Mouse (Mus musculus) forebrain, embryonic 16.5 days (tissue): ENCODE results near the gene Bpifb1. TPM values are rescaled to one million over a fixed set of nuclear protein-coding genes. Genes with fewer than 3 reads are reported as not detected.
"Not testable (repeated sequence)": the region's sequence is repeated elsewhere in the genome, so short reads cannot be mapped to it uniquely, and the experiment has no call there.

Source experiments
- ATAC-seq: fragments of 200-750 bp; cut with Nextera tagmentation; 2 replicates; pipeline ENCODE4 v1.8.0; 2017; ENCODE audit warnings: mild to moderate bottlenecking, moderate library complexity
- H3K27ac ChIP-seq: fragments of 300-500 bp; sonication (generic); 2 replicates; pipeline ENCODE4 v1.5.1; 2014; ENCODE audit warnings: low read length, control low read depth
- H3K27me3 ChIP-seq: fragments of 300-500 bp; sonication (generic); replicated peaks from 2 replicates; pipeline ENCODE4 v1.6.1; 2014; ENCODE audit warnings: low read length; ENCODE audit not compliant: control insufficient read depth, insufficient read depth
- H3K36me3 ChIP-seq: fragments of 300-500 bp; sonication (generic); 2 replicates; pipeline ENCODE4 v1.6.1; 2014; ENCODE audit not compliant: control insufficient read depth, insufficient read depth
- H3K4me1 ChIP-seq: fragments of 300-500 bp; sonication (generic); replicated peaks from 2 replicates; pipeline ENCODE4 v1.6.1; 2014; ENCODE audit warnings: low read length; ENCODE audit not compliant: control insufficient read depth, insufficient read depth
- H3K4me2 ChIP-seq: fragments of 300-500 bp; sonication (generic); 2 replicates; pipeline ENCODE4 v1.6.1; 2014; ENCODE audit warnings: mild to moderate bottlenecking, low read length, control low read depth
- H3K4me3 ChIP-seq: fragments of 300-500 bp; sonication (generic); replicated peaks from 2 replicates; pipeline ENCODE4 v1.5.1; 2014; ENCODE audit warnings: mild to moderate bottlenecking, low read length, control low read depth
- H3K9ac ChIP-seq: fragments of 300-500 bp; sonication (generic); replicated peaks from 2 replicates; pipeline ENCODE4 v1.6.1; 2014; ENCODE audit warnings: low read depth, low read length, control low read depth
- H3K9me3 ChIP-seq: fragments of 300-500 bp; sonication (generic); 2 replicates; pipeline ENCODE4 v1.6.1; 2016; ENCODE audit warnings: low read length; ENCODE audit not compliant: control insufficient read depth
- WGBS: fragments of 180-500 bp; shearing (Covaris S2); extraction: QIAGEN DNeasy Blood & Tissue Kit; methylation state at CpG from one replicate; pipeline ENCODE4 v1.1.7; 2014; 5-methylcytosine and 5-hydroxymethylcytosine counted together
- polyA plus RNA-seq: library from polyadenylated mRNA; unstranded; fragments of >200 nt; fragmentation: Nextera tagmentation; extraction: Ambion mirVana; gene quantifications from 2 replicates; pipeline ENCODE4 v1.2.1, GENCODE M21; 2015

Gene Bpifb1
- polyA plus RNA-seq, 1 experiment from 2014 or later: 0.34 TPM

DNA sequence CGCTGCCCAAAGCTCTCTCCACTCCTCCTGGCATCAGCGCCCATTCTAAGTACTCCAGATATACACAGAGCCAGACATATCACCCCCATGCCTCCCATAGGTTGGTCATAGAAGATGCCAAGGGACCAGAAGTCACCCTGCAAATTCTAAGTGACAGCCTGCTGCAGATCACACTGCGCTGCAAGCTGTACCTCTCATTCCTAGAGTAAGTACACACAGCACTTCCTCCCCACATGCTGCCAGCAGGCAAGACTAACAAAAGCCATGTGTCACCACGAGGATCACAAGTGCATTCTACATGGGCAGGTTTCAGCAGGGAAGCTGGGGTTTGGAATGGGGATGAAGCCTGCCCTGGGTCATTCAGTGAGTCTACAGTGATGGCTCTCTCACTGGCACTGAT is 36.4 kb downstream of the Bpifb1 start:
- H3K27me3 ChIP-seq: 0 out of 2 replicates have a peak, but pooled peaks cover 2% of the 10 kb centered on the region
- no peaks in the 10 kb centered on the region for H3K36me3 ChIP-seq
- H3K9ac ChIP-seq: no peak overlapping the region
- no peak overlapping the region for H3K4me2 ChIP-seq
- 83% methylated on average over 4 of the region's 4 CpGs for whole genome bisulfite sequencing
- no peaks in the 10 kb centered on the region for H3K9me3 ChIP-seq
- H3K27ac ChIP-seq: no peak overlapping the region
- H3K4me1 ChIP-seq: peaks cover 14% of the 10 kb centered on the region
- ATAC-seq: no peak
- no peak overlapping the region for H3K4me3 ChIP-seq

- ATAC-seq: no peak
- Histone ChIP-seq H3K36me3 (no peaks in the 10 kb centered on the region), H3K9me3 (no peaks in the 10 kb centered on the region), H3K27ac (no peak overlapping the region), H3K9ac (no peak overlapping the region), H3K27me3 (0 out of 2 replicates have a peak, but pooled peaks cover 2% of the 10 kb centered on the region), H3K4me1 (peaks cover 11% of the 10 kb centered on the region), H3K4me3 (no peak overlapping the region), H3K4me2 (no peak overlapping the region)
- 87% methylated on average over 5 of the region's 5 CpGs for WGBS
These were observed 37.2 kb downstream of the Bpifb1 start for GRCm38 (mm10) chr2:154227830-154228229.

GRCm38 (mm10) chr2:154233426-154233825 is 42.8 kb downstream of the Bpifb1 start:
- no peak overlapping the region for H3K4me2 ChIP-seq
- no peak overlapping the region for H3K4me3 ChIP-seq
- no peaks in the 10 kb centered on the region for H3K36me3 ChIP-seq
- WGBS: 71% methylated on average over 6 of the region's 6 CpGs
- H3K27me3 ChIP-seq: no peaks in the 10 kb centered on the region
- peaks cover 6% of the 10 kb centered on the region for H3K4me1 ChIP-seq
- no peaks in the 10 kb centered on the region for H3K9me3 ChIP-seq
- no peak overlapping the region for H3K27ac ChIP-seq
- peak; percentile 72 for ATAC-seq
- H3K9ac ChIP-seq: no peak overlapping the region

GRCm38 (mm10) chr2:154240771-154241170 is 50.2 kb downstream of the Bpifb1 start:
- no peaks in the 10 kb centered on the region for H3K4me1 ChIP-seq
- no peaks in the 10 kb centered on the region for H3K9me3 ChIP-seq
- no peaks in the 10 kb centered on the region for H3K27me3 ChIP-seq
- WGBS: 89% methylated on average over 6 of the region's 6 CpGs
- no peaks in the 10 kb centered on the region for H3K36me3 ChIP-seq
- H3K4me3 ChIP-seq: no peak overlapping the region
- no peak overlapping the region for H3K4me2 ChIP-seq
- no peak overlapping the region for H3K27ac ChIP-seq
- ATAC-seq: no peak
- no peak overlapping the region for H3K9ac ChIP-seq

DNA sequence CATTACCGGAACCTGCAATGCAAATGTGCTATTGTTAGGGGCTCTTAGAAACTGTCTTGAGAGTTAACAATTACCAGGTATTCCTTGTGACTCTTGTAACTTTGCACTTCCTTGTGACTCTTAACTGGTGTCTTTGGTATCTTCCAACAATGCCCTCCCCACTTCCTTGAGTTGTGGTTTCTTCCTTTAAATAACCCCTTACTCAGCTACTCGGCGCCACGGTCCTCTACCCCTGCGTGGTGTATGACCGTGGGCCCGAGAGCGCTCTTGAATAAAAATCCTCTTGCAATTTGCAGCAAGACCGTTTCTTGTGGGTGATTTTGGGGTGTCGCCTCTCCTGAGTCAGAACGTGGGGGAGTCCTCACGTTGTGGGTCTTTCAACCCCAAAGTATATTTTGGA is 52.1 kb downstream of the Bpifb1 start:
- H3K9ac ChIP-seq, H3K36me3 ChIP-seq, ATAC-seq, H3K4me1 ChIP-seq, H3K27ac ChIP-seq, H3K4me2 ChIP-seq, H3K4me3 ChIP-seq, H3K9me3 ChIP-seq, H3K27me3 ChIP-seq: not testable (repeated sequence)
- 95% methylated on average over 11 of the region's 12 CpGs for WGBS

DNA sequence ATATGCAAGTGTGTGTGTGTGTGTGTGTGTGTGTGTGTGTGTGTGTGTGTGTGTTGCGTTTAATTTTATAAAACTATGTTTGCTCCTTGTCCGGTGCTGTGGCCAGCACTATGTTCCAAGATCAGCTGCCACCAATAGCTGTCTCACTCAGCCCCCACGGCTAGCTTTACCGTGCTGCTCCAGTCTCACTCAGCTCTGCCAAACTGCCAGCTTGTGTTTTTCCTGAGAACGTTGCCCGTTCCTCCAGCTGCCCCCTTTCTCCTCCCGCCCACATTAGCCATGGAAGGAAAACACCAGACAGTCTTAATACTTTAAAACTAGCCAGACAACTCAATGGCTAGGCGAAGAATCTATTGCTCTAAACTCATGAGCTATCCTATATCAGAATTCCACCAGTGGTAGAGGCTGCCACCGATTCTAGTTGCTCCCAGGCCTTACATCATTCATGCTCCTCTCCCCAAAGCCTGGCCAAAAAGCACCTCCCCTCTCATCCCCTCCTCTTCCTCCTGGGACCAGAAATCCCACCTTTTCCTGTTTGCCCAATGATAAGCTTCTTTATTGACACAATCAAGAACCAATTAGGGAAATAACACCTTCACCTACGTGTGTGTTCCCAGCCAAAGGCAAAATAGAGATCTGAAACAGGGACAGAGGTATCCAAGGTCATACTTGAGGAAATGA is 52.9 kb downstream of the Bpifb1 start:
- Histone ChIP-seq H3K36me3 (no peaks in the 10 kb centered on the region), H3K4me2 (no peak overlapping the region), H3K4me3 (no peak overlapping the region), H3K9ac (no peak overlapping the region), H3K27ac (no peak overlapping the region), H3K4me1 (no peaks in the 10 kb centered on the region), H3K27me3 (no peaks in the 10 kb centered on the region), H3K9me3 (no peaks in the 10 kb centered on the region)
- WGBS: 75% methylated on average over 10 of the region's 10 CpGs
- ATAC-seq: 0 out of 2 replicates have a peak, but pooled peaks have one; percentile 38

GRCm38 (mm10) chr2:154245322-154245721 is 54.7 kb downstream of the Bpifb1 start:
- no peak overlapping the region for H3K9ac ChIP-seq
- no peaks in the 10 kb centered on the region for H3K9me3 ChIP-seq
- no peak overlapping the region for H3K4me2 ChIP-seq
- WGBS: 90% methylated on average over 5 of the region's 5 CpGs
- no peaks in the 10 kb centered on the region for H3K4me1 ChIP-seq
- no peak for ATAC-seq
- no peak overlapping the region for H3K27ac ChIP-seq
- no peak overlapping the region for H3K4me3 ChIP-seq
- no peaks in the 10 kb centered on the region for H3K27me3 ChIP-seq
- H3K36me3 ChIP-seq: no peaks in the 10 kb centered on the region

GRCm38 (mm10) chr2:154255254-154255653 is 64.6 kb downstream of the Bpifb1 start:
- not testable (repeated sequence) for H3K4me2 ChIP-seq, H3K4me1 ChIP-seq, H3K4me3 ChIP-seq, H3K36me3 ChIP-seq, H3K9me3 ChIP-seq, ATAC-seq, H3K27me3 ChIP-seq, H3K9ac ChIP-seq, H3K27ac ChIP-seq
- 88% methylated on average over 2 of the region's 4 CpGs for WGBS

DNA sequence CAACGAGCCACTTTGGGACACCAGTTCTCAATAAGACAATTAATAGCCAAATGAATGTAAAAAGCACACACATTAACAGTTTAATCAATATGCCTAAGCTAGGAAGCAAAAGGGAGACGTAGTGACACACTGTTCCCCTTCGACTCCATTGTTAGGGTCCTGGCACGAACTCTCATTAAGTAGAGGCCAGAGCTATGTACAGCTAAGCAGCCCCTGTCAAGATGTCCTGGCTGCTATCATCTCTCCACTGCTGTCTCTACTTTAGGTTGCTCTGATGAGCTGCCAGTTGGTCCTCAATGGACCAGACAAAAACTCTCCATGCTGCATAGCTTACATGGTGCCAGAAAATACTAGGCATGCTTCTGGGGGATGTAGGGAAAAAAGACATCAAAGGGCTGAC is 65.2 kb downstream of the Bpifb1 start:
- no peak overlapping the region for H3K9ac ChIP-seq
- no peaks in the 10 kb centered on the region for H3K4me1 ChIP-seq
- no peaks in the 10 kb centered on the region for H3K9me3 ChIP-seq
- ATAC-seq: no peak
- no peaks in the 10 kb centered on the region for H3K36me3 ChIP-seq
- no peak overlapping the region for H3K4me3 ChIP-seq
- H3K27ac ChIP-seq: no peak overlapping the region
- H3K4me2 ChIP-seq: no peak overlapping the region
- no peaks in the 10 kb centered on the region for H3K27me3 ChIP-seq
- WGBS: 71% methylated on average over 4 of the region's 4 CpGs

- not testable (repeated sequence) for H3K36me3 ChIP-seq, H3K27ac ChIP-seq, H3K4me3 ChIP-seq, H3K4me1 ChIP-seq, H3K9me3 ChIP-seq, H3K9ac ChIP-seq, H3K4me2 ChIP-seq, ATAC-seq, H3K27me3 ChIP-seq
- WGBS: 81% methylated on average over 5 of the region's 5 CpGs
These were observed 66.9 kb downstream of the Bpifb1 start, which contains the start of gene Bpifb9a for GRCm38 (mm10) chr2:154257554-154257953. Bpifb9a (plus strand) TSS chr2:154257854.
